Mouse (Mus musculus): Measurements from ENCODE around the gene Hmgcs2. TPM values are rescaled to one million over a fixed set of nuclear protein-coding genes. Genes with fewer than 3 reads are reported as not detected.

Gene Hmgcs2
- polyA plus RNA-seq, 2 experiments = 0.91 to 2.5 TPM

GRCm38 (mm10) chr3:98260534-98260933, 19.7 kb upstream of the Hmgcs2 start:
- H3K4me2 ChIP-seq (replicated peaks; ENCODE audit: low read depth, low read length, severe bottlenecking) = no peak overlapping the region
- H3K4me3 ChIP-seq (replicated peaks; ENCODE audit: low read length) = no peak overlapping the region
- no peak for TF ChIP-seq POLR2A (IDR thresholded peaks at IDR 0.05; ENCODE audit: borderline replicate concordance, extremely low read depth, insufficient read depth, insufficient read length)
- H3K36me3 ChIP-seq (ENCODE audit: control insufficient read depth, insufficient read depth, low read length) = no peaks in the 10 kb centered on the region
- no peak for ATAC-seq (ENCODE audit: low FRiP score, low read depth)
- no peaks in the 10 kb centered on the region for H3K4me1 ChIP-seq (ENCODE audit: control insufficient read depth, insufficient read depth, low read length)
- no peaks in the 10 kb centered on the region for H3K27me3 ChIP-seq (ENCODE audit: control insufficient read depth, insufficient read depth, low read length)
- no peak overlapping the region for H3K27ac ChIP-seq (replicated peaks; ENCODE audit: low read depth, low read length)
- no peak overlapping the region for H3K9ac ChIP-seq (ENCODE audit: low read depth, low read length, severe bottlenecking)
- 82% methylated on average over 3 of the region's 3 CpGs for WGBS
- DNase-seq (ENCODE audit: low spot score) = no peak
- H3K9me3 ChIP-seq (ENCODE audit: control insufficient read depth, low read length) = no peaks in the 10 kb centered on the region

GRCm38 (mm10) chr3:98261415-98261814, 18.8 kb upstream of the Hmgcs2 start:
- no peak for TF ChIP-seq POLR2A (IDR thresholded peaks at IDR 0.05; ENCODE audit: borderline replicate concordance, extremely low read depth, insufficient read depth, insufficient read length)
- no peaks in the 10 kb centered on the region for H3K36me3 ChIP-seq (ENCODE audit: control insufficient read depth, insufficient read depth, low read length)
- no peak overlapping the region for H3K9ac ChIP-seq (ENCODE audit: low read depth, low read length, severe bottlenecking)
- no peak overlapping the region for H3K4me2 ChIP-seq (replicated peaks; ENCODE audit: low read depth, low read length, severe bottlenecking)
- ATAC-seq (ENCODE audit: low FRiP score, low read depth) (no peak), DNase-seq (ENCODE audit: low spot score) (no peak)
- H3K4me3 ChIP-seq (replicated peaks; ENCODE audit: low read length) = no peak overlapping the region
- H3K9me3 ChIP-seq (ENCODE audit: control insufficient read depth, low read length) = no peaks in the 10 kb centered on the region
- H3K4me1 ChIP-seq (ENCODE audit: control insufficient read depth, insufficient read depth, low read length) = no peaks in the 10 kb centered on the region
- no peak overlapping the region for H3K27ac ChIP-seq (replicated peaks; ENCODE audit: low read depth, low read length)
- WGBS = 90% methylated on average over 4 of the region's 4 CpGs
- no peaks in the 10 kb centered on the region for H3K27me3 ChIP-seq (ENCODE audit: control insufficient read depth, insufficient read depth, low read length)

- Histone ChIP-seq H3K27ac (replicated peaks; ENCODE audit: low read depth, low read length) (no peak overlapping the region), H3K36me3 (ENCODE audit: control insufficient read depth, insufficient read depth, low read length) (no peaks in the 10 kb centered on the region), H3K4me1 (ENCODE audit: control insufficient read depth, insufficient read depth, low read length) (no peaks in the 10 kb centered on the region), H3K27me3 (ENCODE audit: control insufficient read depth, insufficient read depth, low read length) (no peaks in the 10 kb centered on the region), H3K9me3 (ENCODE audit: control insufficient read depth, low read length) (no peaks in the 10 kb centered on the region), H3K4me2 (replicated peaks; ENCODE audit: low read depth, low read length, severe bottlenecking) (no peak overlapping the region), H3K9ac (ENCODE audit: low read depth, low read length, severe bottlenecking) (no peak overlapping the region), H3K4me3 (replicated peaks; ENCODE audit: low read length) (no peak overlapping the region)
- DNase-seq (ENCODE audit: low spot score) (no peak), ATAC-seq (ENCODE audit: low FRiP score, low read depth) (no peak)
- 93% methylated on average over 2 of the region's 2 CpGs for WGBS
- no peak for TF ChIP-seq POLR2A (IDR thresholded peaks at IDR 0.05; ENCODE audit: borderline replicate concordance, extremely low read depth, insufficient read depth, insufficient read length)
Observed at GRCm38 (mm10) chr3:98262133-98262532, 18.1 kb upstream of the Hmgcs2 start.

GRCm38 (mm10) chr3:98267249-98267651, 13.0 kb upstream of the Hmgcs2 start:
- Histone ChIP-seq H3K9ac (ENCODE audit: low read depth, low read length, severe bottlenecking) (no peak overlapping the region), H3K27me3 (ENCODE audit: control insufficient read depth, insufficient read depth, low read length) (no peaks in the 10 kb centered on the region), H3K36me3 (ENCODE audit: control insufficient read depth, insufficient read depth, low read length) (no peaks in the 10 kb centered on the region), H3K4me1 (ENCODE audit: control insufficient read depth, insufficient read depth, low read length) (no peaks in the 10 kb centered on the region), H3K27ac (replicated peaks; ENCODE audit: low read depth, low read length) (no peak overlapping the region), H3K4me3 (replicated peaks; ENCODE audit: low read length) (no peak overlapping the region), H3K4me2 (replicated peaks; ENCODE audit: low read depth, low read length, severe bottlenecking) (no peak overlapping the region), H3K9me3 (ENCODE audit: control insufficient read depth, low read length) (no peaks in the 10 kb centered on the region)
- 50% methylated on average over 6 of the region's 6 CpGs for WGBS
- DNase-seq (ENCODE audit: low spot score) (no peak), ATAC-seq (ENCODE audit: low FRiP score, low read depth) (no peak)
- no peak for TF ChIP-seq POLR2A (IDR thresholded peaks at IDR 0.05; ENCODE audit: borderline replicate concordance, extremely low read depth, insufficient read depth, insufficient read length)

GRCm38 (mm10) chr3:98273623-98274398, 6.4 kb upstream of the Hmgcs2 start:
- no peak for ATAC-seq (ENCODE audit: low FRiP score, low read depth)
- H3K9ac ChIP-seq (ENCODE audit: low read depth, low read length, severe bottlenecking) = no peak overlapping the region
- H3K9me3 ChIP-seq (ENCODE audit: control insufficient read depth, low read length) = no peaks in the 10 kb centered on the region
- no peaks in the 10 kb centered on the region for H3K36me3 ChIP-seq (ENCODE audit: control insufficient read depth, insufficient read depth, low read length)
- no peak overlapping the region for H3K4me3 ChIP-seq (replicated peaks; ENCODE audit: low read length)
- H3K4me1 ChIP-seq (ENCODE audit: control insufficient read depth, insufficient read depth, low read length) = peaks cover 4% of the 10 kb centered on the region; the same call in 1 of the 2 replicates
- 54% methylated on average over 11 of the region's 11 CpGs for WGBS
- H3K27me3 ChIP-seq (ENCODE audit: control insufficient read depth, insufficient read depth, low read length) = no peaks in the 10 kb centered on the region
- no peak for DNase-seq (ENCODE audit: low spot score)
- H3K27ac ChIP-seq (replicated peaks; ENCODE audit: low read depth, low read length) = no peak overlapping the region
- no peak overlapping the region for H3K4me2 ChIP-seq (replicated peaks; ENCODE audit: low read depth, low read length, severe bottlenecking)
- TF ChIP-seq POLR2A (IDR thresholded peaks at IDR 0.05; ENCODE audit: borderline replicate concordance, extremely low read depth, insufficient read depth, insufficient read length) = no peak
